Mouse (Mus musculus) cerebellum, postnatal 14 days (tissue): Measurements from ENCODE around the gene E2f4.

Experiments used
- DNase-seq, 2 experiments: peaks; one replicate each; pipeline ENCODE4 v3.0.0; 2021; ENCODE audit warnings: mixed read lengths in 2 of 2

Gene E2f4

GRCm38 (mm10) chr8:105269461-105269947 lies 28.0 kb upstream of the E2f4 start, which contains the start of gene Hsf4:
Gene Hsf4, plus strand, starts transcription at chr8:105269801.
- no peak for DNase-seq

- DNase-seq: no peak
These were observed 27.2 kb upstream of the E2f4 start for GRCm38 (mm10) chr8:105270101-105270915.

GRCm38 (mm10) chr8:105270916-105271186 lies 26.6 kb upstream of the E2f4 start:
- DNase-seq: no peak

- no peak for DNase-seq
These were observed 22.1 kb upstream of the E2f4 start for GRCm38 (mm10) chr8:105275387-105275786.

GRCm38 (mm10) chr8:105275840-105276239 lies 21.6 kb upstream of the E2f4 start, which contains the start of gene Nol3:
Gene Nol3, plus strand, starts transcription at chr8:105276140.
- DNase-seq: no peak

- peak in 1 of 2 experiments; percentile 49 for DNase-seq
These were observed 21.0 kb upstream of the E2f4 start for GRCm38 (mm10) chr8:105276292-105277120.

- peak; percentile 92 to 95 for DNase-seq
These were observed 18.5 kb upstream of the E2f4 start for GRCm38 (mm10) chr8:105278911-105279334.

GRCm38 (mm10) chr8:105280567-105280966 lies 16.9 kb upstream of the E2f4 start:
- no peak for DNase-seq

GRCm38 (mm10) chr8:105281821-105282220 lies 15.6 kb upstream of the E2f4 start:
- DNase-seq: no peak

- no peak for DNase-seq
These were observed 15.2 kb upstream of the E2f4 start for GRCm38 (mm10) chr8:105282239-105282638.

- peak; percentile 70 to 81 for DNase-seq
These were observed 14.4 kb upstream of the E2f4 start for GRCm38 (mm10) chr8:105283074-105283473.

- DNase-seq: peak in 1 of 2 experiments; percentile 47
These were observed 11.9 kb upstream of the E2f4 start for GRCm38 (mm10) chr8:105285514-105285913.

- DNase-seq: no peak
These were observed 10.6 kb upstream of the E2f4 start for GRCm38 (mm10) chr8:105286907-105287306.

GRCm38 (mm10) chr8:105288231-105288630 lies 9.2 kb upstream of the E2f4 start:
- no peak for DNase-seq

GRCm38 (mm10) chr8:105288958-105289732 lies 8.3 kb upstream of the E2f4 start:
- DNase-seq: peak; percentile 99

- DNase-seq: peak; percentile 75 to 83
These were observed 7.5 kb upstream of the E2f4 start, which contains the start of gene 4931428F04Rik for GRCm38 (mm10) chr8:105289805-105290460. Gene 4931428F04Rik, minus strand, starts transcription at chr8:105289864.

GRCm38 (mm10) chr8:105290554-105291314 lies 6.7 kb upstream of the E2f4 start:
- peak; percentile 96 to 99 for DNase-seq

GRCm38 (mm10) chr8:105291364-105291763 lies 6.1 kb upstream of the E2f4 start:
- peak in 1 of 2 experiments; percentile 50 for DNase-seq

GRCm38 (mm10) chr8:105291802-105292201 lies 5.7 kb upstream of the E2f4 start:
- DNase-seq: peak in 1 of 2 experiments; percentile 39

GRCm38 (mm10) chr8:105292471-105292870 lies 5.0 kb upstream of the E2f4 start:
- peak in 1 of 2 experiments; percentile 36 for DNase-seq

GRCm38 (mm10) chr8:105293405-105293804 lies 4.1 kb upstream of the E2f4 start:
- DNase-seq: peak; percentile 79 to 91
